Mouse (Mus musculus): Measurements from ENCODE around the gene Ccndbp1.

GRCm38 (mm10) chr2:121041098-121041497 lies 32.9 kb downstream of the Ccndbp1 start:
- TF ChIP-seq CTCF (IDR thresholded peaks at IDR 0.05; ENCODE audit: low read depth) (peak; percentile 70), EP300 (IDR thresholded peaks at IDR 0.05; ENCODE audit: low read depth) (no peak)

Measured in heart, postnatal 0 days (tissue).